Mouse (Mus musculus) lung, postnatal 4 days (tissue): ENCODE results near the gene Mrgpre.

Source experiments
- DNase-seq, 2 experiments: peaks; one replicate each; pipeline ENCODE4 v3.0.0; 2021

The Mrgpre gene

DNA sequence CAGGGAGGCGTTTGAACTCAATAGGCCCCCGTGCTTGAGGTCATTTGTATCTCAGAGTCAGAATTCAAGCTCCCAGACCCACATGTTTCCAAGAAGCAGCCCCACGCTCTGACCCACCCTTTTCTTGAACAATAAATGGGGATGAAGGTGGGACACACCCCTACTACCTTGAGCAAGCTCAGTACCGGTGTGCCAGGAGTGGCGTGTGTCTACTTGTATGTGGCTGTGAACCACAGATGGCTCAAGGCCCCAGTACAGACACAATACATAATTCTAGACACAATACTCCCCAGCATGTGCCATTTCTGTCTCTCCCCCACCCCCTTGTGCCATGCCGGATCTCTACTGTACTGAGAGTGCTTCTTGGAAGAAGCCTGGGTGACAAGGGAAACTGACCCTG, 46.1 kb downstream of the Mrgpre start:
- DNase-seq: no peak

- no peak for DNase-seq
These were observed 50.6 kb downstream of the Mrgpre start for GRCm38 (mm10) chr7:143733746-143734145.

DNA sequence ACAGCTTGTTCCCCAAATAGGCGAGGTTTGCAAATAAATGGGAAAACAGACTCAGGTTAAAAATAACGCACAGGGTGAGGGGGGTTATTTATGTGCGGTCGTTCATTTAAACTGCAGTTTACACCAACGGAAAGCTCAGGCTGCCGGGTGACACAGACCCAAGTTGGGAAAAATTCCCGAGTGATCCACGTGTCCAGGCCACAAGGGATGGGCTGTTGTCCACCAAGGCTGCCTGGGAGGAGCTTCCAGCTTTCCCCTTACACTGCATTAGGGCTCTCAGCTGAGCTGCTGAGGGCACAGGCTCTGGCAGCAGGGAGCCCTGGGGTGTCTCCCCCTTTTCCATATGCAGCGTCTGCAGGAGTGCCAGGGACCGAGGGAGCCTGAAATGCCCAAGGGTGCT, 54.4 kb downstream of the Mrgpre start:
- DNase-seq: peak; percentile 38 to 61
